Mouse (Mus musculus) heart, postnatal 25 days (tissue): ENCODE results near the gene BC049762. TPM values are rescaled to one million over a fixed set of nuclear protein-coding genes. Genes with fewer than 3 reads are reported as not detected.

Experiments
- DNase-seq: peaks from one replicate; pipeline ENCODE4 v3.0.0; 2022; ENCODE audit warnings: low spot score
- intact Hi-C: fragments of 180-260 bp; cut with DNase I; formaldehyde crosslinking; loops from one replicate; pipeline ENCODE4 v1.15.1; 2025
- total RNA-seq, 2 experiments: library from RNA; stranded (reverse); gene quantifications; 2 replicates each; pipeline ENCODE4 v1.2.3; 2021

Gene BC049762
- total RNA-seq: under 1 TPM in 1 of 2 experiments, not detected in 1; 0.42 TPM

DNA sequence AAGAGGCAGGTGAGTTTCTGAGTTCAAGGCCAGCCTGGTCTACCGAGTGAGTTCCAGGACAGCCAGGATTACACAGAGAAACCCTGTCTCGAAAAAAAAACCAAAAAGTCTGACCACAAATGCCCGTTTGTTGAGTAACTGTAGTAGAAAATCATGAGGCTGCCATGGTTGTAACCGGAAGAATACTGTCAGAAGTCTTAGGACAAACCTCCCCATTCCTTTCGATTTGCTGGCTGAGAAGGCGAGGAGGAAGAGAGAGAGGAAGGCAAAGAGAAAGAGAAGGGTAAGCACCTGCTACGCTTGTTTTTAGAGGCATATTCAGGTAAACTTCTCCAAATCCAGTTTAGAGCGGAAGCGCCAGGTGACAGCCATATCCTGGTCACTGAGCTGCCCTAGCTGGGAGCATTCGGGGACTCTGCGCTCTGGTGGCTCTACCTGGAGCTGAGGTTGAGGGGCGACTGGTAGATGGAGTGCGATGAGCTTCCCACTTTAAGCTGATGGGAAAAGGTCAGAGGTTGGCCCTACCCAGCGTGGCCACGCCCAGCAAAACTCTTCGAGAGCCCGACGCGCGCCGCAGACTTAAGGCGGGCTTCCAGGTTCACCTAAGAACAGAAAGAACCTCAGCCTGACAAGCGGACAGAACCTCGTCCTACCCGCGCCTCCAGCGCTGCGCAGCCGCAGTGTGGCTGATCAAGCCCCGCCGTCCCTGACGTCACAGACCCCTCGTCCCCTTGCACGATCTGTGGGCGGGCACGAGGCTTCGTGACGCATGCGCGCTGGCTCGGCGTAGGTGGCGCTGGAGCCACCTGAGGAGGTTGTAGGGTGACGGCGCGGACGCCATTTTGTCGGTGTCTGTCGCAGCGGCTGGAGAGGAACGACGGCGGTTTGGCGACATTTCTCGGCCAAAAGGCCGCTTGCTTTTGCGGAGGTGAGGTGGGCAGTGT is at the start of gene BC049762:
BC049762 (minus strand) TSS at position 705 of the 944 bp plus-strand sequence.
- intact Hi-C loops: loop anchor here (10.0 kb wide), 1 partner anchor 318 kb away; the partner anchor contains the start of gene 4933414I15Rik

DNA sequence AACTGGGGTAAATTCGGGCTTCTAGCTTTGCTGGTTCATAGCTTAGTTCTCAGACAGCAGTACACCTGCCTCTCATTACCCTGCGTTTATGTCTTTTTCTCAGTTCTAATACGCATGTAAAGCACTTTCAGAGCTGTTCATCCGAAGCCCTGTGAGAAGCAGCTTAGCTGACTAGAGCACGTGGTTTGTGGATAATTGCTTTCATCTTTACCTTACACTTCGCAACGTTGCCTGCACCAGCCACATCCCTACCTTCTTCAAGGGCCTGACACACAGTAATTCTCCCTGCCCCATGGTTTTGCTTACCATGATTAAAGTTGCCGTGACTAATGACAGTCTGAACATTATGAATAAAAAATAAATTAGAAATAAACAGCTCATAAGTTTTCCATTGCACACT is 49.0 kb upstream of the BC049762 start:
- intact Hi-C loops: no loop called here
- DNase-seq: no peak

More for the DNA sequence above, at the start of gene BC049762:
- DNase-seq: peak; percentile 98

DNA sequence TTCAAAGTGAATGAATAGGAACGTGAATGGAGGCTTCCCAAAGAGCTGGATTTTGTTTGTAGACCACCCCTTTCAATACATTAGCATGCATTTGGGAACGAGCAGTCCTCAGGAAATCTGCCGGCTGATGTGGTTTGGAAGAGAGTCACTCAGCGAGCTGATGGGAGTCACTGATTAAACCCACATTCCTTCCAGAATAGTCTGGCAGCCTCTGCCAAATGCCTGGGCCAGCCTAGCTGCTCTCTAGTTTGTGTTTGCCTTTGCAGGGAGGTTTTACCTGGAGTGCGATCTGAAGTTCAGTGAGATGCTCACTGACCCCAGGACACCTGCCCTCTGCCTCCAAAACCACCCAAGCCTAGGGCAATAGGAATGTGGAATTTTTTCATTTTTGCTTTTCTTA is 45.5 kb upstream of the BC049762 start:
- intact Hi-C loops: no loop called here

DNA sequence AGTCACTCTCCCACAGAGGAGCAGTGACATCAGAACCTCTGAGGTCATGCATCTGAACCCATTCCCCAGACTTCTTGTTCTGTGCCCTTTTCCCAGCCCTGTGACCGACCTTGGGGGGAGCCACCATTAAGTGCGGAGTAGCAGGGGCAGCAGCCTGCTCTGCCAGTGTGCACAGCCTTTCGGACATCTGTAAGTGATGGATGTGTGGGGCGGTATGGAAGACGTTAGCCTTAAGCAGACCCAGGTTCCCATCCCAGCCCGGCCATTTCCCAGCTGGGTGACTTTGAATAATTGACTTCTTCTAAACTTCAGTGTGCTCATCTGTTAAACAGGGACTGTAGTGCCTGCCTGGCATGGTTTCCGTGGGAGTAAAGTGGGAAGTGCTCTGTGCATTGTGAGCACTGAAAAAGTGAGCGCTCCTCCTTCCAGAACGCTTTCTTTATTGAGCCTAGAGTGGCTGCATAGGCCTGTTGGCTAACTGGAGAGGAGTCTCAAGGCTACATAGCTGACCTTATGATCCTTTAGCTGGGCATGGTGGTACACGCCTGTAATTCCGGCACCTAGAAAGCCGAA is 41.2 kb upstream of the BC049762 start:
- intact Hi-C loops: no loop called here

More for the DNA sequence above, 45.5 kb upstream of the BC049762 start:
- no peak for DNase-seq

DNA sequence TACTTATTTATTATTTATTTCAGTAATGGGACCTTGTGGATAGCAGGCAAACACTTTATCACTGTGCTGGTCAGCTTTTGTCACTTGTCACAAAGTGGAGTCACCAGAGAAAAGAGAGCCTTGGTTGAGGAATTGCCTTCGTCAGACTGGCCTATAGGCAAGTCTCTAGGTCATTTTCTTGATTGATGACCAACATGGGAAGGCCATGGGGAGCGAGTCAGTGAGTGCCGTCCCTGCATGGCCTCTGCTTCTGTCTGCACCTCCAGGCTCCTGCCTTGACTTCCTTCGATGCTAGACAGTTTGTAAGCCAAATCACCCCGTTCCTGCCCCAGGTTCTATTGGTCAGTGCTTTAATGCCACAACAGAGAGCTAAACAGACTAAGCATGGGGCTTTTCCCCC is 39.5 kb upstream of the BC049762 start:
- no peak for DNase-seq
- intact Hi-C loops: no loop called here

More for the DNA sequence above, 41.2 kb upstream of the BC049762 start:
- DNase-seq: no peak

DNA sequence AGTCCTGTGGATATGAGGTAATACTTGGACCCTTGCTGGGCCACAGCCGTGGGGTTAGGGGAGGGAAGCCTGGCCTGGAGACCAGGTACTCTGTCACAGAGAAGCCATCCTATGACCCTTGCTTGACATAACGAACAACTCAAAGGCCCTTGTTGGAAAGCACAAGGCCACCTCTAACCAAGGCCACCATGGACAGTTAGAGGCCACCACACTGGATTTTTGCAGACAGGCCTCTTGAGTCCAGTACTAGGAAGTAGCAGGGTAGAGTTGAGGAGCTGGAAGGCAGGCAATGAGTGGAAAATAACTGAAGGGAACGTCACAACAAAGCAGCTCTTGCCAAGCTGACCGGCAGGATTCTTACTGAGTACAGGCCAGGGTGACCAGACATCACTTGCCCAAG is 35.8 kb upstream of the BC049762 start:
- no peak for DNase-seq
- intact Hi-C loops: no loop called here

DNA sequence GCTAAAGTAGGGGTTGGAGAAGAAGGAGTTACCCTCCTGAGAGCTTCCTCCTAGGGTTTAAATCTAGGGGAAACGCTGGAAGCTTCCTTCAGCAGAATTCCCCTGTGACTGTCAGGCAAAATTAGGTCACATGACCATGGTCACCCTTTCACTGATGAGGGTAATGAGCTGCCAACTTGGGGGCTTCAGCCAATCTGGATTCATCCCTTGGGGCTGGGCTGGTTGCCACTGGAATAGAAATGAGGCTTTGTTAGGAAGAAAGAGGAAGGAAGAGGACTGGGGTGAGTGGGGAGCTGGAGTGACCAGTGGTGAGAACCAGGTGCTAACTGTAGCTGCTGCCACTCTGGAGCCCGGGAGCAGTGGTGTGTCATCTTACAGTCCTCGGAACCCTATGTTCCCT is 32.9 kb upstream of the BC049762 start:
- intact Hi-C loops: no loop called here

DNA sequence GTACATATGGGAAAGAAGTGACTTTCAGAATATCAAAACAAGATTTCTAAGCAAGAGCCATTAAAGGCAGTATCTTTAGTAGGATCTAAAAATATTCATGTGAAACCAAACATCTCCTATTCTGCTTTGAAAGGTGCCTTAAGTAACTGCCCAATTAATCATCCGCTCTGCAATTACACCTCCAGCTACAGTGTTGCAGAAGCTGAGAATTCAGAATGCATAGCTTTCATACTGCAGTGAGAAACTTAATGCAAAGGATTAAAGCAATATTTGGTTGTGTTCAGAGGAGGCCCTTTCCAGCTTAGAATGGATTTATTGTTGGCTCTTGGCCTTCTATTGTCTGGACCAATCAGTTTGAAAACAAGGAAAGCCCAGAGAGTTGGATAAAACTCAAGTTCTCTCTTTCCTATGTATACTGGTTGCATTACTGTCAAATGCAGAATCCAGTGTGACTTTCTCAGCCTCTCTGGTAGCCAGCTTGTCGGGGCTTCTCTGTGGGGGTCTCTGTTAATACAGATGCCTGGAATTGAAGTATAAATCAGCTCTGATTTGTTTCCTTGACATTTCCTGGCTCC is 31.2 kb upstream of the BC049762 start:
- intact Hi-C loops: no loop called here

More for the DNA sequence above, 32.9 kb upstream of the BC049762 start:
- DNase-seq: no peak

DNA sequence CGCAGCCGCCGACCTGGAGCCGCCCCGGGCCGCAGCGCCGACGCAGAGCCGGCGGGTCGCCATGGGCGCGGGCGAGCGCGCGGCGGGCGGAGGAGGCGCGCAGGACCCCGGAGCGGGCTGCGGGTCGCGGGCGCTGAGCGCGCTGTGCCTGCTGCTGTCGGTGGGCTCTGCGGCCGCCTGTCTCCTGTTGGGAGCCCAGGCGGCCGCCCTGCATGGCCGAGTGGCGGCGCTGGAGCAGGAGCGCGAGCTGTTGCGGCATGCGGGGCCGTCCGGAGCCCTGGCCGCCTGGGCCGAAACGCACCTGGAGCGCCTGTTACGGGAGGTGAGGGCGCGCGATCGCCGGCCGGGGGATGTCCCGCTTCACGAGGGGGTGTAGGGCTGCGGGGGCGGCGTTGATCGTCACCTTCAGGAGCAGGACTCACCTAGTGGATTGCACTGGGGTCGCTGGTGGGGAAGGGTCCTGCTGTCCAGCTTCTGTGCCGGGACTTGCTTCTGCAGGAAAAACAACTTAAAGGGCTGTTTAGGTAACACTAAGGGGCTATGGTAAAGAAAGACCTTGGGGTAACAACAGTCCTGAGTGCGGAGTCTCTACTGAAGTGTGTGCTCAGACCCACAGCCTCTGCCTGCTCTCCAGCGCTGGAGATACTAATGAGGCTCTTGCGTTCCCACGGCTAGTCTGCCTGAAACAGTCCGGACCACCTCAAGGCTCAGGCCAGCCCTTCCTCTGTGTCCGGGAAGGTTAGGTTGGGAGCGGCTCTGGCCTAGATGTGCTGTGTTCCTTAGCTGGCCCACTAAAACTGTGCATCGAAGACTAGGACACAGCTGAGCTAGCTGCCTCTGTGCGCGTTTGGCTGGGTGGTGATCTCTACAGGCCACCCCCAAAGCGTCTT is 27.5 kb upstream of the BC049762 start:
- intact Hi-C loops: no loop called here
- no peak for DNase-seq

More for the DNA sequence above, 31.2 kb upstream of the BC049762 start:
- no peak for DNase-seq

DNA sequence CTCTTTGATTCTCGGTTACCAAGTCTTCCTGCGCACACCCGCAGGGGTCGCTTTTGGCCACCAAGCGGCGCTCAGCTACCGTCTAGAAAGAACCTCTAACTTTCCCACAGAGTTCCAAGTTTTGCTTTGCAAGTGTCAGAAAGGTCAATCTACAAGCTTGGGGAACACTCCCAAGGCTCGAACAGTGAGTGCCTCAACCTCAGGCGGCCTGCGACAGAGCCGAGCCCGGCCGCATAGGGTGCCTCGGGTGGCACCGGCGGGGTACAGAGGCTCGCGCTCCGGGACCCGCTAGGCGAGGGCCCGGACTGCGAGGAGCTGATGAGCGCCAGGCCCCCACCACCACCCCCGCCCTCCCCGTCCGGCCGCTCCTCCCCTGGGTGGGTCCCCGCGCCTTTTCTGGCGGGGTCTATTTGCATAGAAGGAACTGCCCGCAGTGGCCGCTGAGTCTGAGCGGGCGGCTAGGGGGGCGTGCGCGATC is 26.8 kb upstream of the BC049762 start, which contains the start of gene Col23a1:
Col23a1 (plus strand) TSS at position 357 of the 478 bp plus-strand sequence.
- DNase-seq: peak; percentile 38
- intact Hi-C loops: loop anchor here (1.0 to 10.0 kb wide), 3 partner anchors 157 to 395 kb away; partner anchors contain the start of gene 0610009B22Rik

DNA sequence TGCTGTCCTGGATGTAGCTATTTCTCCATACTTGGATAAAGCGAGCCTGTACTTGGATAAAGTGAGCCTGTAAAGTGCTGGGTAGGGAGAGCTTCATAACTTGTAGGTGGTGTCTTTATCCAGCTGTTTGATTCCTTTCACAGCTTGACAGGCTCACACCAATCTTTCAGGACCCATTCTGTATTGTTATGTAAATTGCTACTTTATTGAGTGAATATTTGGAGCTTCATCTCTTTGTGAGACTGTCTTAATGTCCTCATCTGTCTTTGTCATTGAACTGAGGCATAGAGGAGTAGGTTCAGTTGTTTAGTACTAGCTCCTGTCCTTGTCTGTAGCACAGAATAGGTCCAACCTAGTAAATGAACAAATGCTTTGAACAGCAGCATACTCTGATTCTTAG is 11.6 kb upstream of the BC049762 start:
- no peak for DNase-seq
- intact Hi-C loops: no loop called here

DNA sequence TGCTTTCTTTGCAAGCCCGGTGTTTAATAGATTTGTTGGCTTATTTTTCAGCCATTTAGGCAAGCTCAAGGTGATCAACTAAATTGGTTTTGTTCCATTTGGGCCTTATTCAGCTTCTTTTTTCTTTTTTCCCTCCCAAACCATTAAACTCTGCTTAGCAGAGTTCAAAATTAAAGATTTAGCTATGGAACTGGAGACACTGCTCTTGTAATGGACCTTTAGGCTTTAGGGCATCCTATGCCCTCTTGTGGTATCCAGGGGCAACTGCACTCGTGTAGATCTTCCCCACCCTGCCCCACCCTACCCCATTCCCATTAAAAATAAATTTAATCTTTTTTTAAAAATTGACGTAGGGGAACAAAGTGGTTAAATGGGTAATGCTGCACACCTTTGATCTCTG is 2.5 kb upstream of the BC049762 start:
- intact Hi-C loops: loop anchor here (10.0 kb wide), 1 partner anchor 321 kb away; the partner anchor contains the start of gene 4933414I15Rik
- no peak for DNase-seq

DNA sequence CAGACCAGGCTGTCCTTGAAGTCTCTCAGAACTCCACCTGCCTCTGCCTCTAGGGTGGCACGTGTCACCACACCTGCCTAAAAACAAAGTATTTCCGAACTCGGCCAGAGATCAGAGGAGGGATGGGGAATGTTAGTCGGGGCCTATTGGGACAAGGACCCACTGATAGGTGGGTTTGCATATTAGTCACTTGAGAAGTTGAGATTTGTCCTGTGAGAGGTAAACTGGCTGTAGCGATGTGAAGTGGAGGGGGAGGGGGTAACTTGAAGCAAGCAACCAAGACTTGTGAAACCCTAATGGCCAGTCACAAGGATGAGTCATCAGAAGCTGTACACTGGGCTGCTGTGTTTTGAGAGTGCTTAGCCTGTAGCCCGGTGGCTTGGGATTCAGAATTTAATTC is 1.5 kb upstream of the BC049762 start:
- no peak for DNase-seq
- intact Hi-C loops: loop anchor here (10.0 kb wide), 1 partner anchor 320 kb away; the partner anchor contains the start of gene 4933414I15Rik

DNA sequence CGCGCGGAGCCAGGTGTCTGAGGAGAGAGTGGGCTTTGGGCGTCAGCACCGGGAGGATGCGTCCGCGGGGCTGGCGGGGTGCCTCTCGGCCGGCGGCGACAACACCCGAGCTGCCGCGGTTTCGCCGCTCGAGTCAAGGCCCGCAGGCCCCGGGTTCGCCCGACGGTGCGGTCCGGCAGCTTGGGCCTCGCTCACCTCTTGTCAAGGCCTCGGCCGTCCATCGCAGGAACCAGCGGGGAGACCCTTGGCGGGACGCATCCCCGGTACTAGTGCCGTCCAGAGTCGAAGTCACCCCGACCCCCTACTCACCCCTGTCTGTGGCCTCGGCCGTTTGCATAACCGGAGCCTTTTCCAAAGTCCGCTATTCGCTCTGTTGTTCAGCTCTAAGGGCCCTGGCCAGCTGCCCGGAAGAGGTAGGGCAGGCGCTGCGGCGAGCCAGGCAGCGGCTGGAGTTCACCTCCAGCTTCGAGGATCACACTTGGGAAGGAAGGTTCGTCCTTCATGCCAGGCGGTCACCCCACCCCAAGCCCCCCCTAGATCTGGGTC is 513 bp upstream of the BC049762 start:
- peak; percentile 38 for DNase-seq

DNA sequence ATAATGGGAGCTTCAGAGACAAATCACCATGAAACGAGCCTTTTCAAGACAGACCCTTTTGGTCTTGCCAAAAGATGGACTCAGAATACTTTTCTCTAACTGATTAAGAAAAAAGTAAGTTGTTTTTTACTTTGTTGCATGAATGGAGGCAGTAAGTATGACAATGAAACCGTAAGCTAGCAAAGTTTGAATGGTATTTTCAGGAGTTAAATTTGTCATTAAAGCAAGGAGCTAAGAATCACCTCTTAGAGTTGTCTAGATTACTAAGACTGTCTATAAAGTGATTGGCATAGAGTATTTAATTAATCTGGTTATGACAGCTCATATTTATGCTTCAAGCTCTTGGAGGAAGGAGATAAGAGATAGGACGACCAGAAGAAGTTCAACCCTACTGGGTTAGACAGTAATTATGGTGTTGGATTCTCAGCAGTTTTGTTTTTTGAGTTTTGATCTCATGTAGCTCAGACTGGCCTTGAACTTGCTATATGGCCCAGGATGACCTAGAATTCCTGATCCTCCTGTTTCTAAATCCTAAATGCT is 1.1 kb downstream of the BC049762 start, which contains the start of gene Clk4:
Clk4 (plus strand) TSS at position 51 of the 540 bp plus-strand sequence.
- no peak for DNase-seq
- intact Hi-C loops: loop anchor here (10.0 kb wide), 1 partner anchor 317 kb away; the partner anchor contains the start of gene 4933414I15Rik

More for the DNA sequence above, 513 bp upstream of the BC049762 start:
- intact Hi-C loops: loop anchor here (10.0 kb wide), 1 partner anchor 319 kb away; the partner anchor contains the start of gene 4933414I15Rik

DNA sequence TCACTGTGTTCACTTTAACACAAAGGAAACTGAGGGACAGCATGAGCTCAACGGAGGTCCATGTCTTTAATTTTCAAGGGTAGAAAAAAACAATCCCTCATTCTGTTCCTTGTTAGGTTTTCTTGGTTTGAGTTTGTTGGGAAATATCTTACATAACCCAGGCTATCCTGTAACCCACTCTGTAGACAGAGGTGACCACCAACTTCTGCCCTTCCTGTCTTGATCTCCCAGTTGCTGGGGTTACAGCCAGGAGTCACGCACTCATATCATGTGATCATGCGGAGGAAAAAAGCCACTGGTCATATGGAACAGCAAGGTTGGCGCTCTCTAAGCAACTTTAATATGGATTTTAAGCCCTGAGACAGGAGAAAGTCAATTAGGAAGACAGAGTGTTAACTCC is 5.8 kb downstream of the BC049762 start:
- no peak for DNase-seq
- intact Hi-C loops: no loop called here

DNA sequence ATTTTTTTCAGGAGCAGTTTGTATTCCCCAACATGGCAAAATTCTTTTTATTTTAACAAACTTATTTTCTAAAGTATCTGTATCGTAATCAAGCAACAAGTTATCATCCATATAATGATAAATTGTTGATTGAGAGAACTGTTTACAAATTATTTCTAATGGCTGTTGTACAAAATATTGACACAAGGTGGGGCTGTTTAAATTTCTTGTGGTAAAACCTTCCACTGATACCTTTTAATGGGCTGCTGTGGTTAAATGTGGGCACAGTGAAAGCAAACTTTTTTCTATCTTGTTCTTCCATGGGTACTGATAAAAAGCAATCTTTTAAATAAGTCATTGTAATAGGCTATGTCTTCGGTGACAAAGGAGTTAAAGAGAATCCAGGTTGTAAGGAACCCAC is 19.9 kb downstream of the BC049762 start:
- intact Hi-C loops: no loop called here
- no peak for DNase-seq

DNA sequence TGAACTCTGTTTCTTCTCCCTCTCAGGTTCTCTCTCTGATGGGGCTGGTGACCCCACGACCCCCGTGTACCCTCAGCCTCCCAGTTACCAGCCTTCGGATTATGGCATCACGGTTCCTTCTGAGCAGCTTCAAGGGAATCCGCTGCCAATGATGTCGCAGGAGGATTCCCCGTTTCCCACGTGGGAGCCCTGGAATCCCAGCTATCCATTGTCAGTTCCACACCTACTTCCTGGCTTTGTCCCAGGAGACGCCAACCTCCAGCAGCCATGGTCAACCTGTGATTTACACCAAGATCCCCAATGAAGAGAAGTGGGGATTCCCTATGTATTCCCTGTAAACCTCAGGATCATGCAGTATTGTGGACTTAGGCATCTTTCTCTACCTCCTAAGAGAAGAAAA is 28.2 kb downstream of the BC049762 start:
- DNase-seq: no peak
- intact Hi-C loops: no loop called here
